Mouse (Mus musculus) brain, adult 2 months (tissue): ENCODE results near the gene Iqca.
A peak's percentile ranks its signal among the peaks of the same experiment; 100 is the strongest.

Source experiments
- DNase-seq: peaks from one replicate; pipeline ENCODE4 v3.0.0; 2011; ENCODE audit warnings: low read depth, low spot score

Iqca gene

GRCm38 (mm10) chr1:90132402-90132801 is 20.8 kb downstream of the Iqca start:
- DNase-seq = no peak

GRCm38 (mm10) chr1:90131982-90132381 is 21.2 kb downstream of the Iqca start:
- DNase-seq = no peak

GRCm38 (mm10) chr1:90124561-90124960 is 28.6 kb downstream of the Iqca start:
- no peak for DNase-seq

- DNase-seq = peak; percentile 27
These were observed 32.5 kb downstream of the Iqca start for GRCm38 (mm10) chr1:90120706-90121105.

GRCm38 (mm10) chr1:90119214-90119613 is 34.0 kb downstream of the Iqca start:
- no peak for DNase-seq

GRCm38 (mm10) chr1:90117207-90117606 is 36.0 kb downstream of the Iqca start:
- no peak for DNase-seq

- DNase-seq = no peak
These were observed 38.6 kb downstream of the Iqca start for GRCm38 (mm10) chr1:90114586-90114985.

GRCm38 (mm10) chr1:90113655-90114244 is 39.5 kb downstream of the Iqca start:
- DNase-seq = peak; percentile 19

- no peak for DNase-seq
These were observed 40.5 kb downstream of the Iqca start for GRCm38 (mm10) chr1:90112669-90113068.

- DNase-seq = peak; percentile 16
These were observed 41.9 kb downstream of the Iqca start for GRCm38 (mm10) chr1:90111198-90111839.

- DNase-seq = no peak
These were observed 49.2 kb downstream of the Iqca start for GRCm38 (mm10) chr1:90103896-90104487.

GRCm38 (mm10) chr1:90100360-90101232 is 52.6 kb downstream of the Iqca start:
- DNase-seq = no peak

- no peak for DNase-seq
These were observed 60.2 kb downstream of the Iqca start for GRCm38 (mm10) chr1:90092816-90093493.

GRCm38 (mm10) chr1:90088192-90088990 is 64.8 kb downstream of the Iqca start:
- no peak for DNase-seq

- DNase-seq = no peak
These were observed 66.7 kb downstream of the Iqca start for GRCm38 (mm10) chr1:90086461-90086860.

- peak; percentile 18 for DNase-seq
These were observed 67.6 kb downstream of the Iqca start for GRCm38 (mm10) chr1:90085526-90086157.

GRCm38 (mm10) chr1:90076291-90076690 is 76.9 kb downstream of the Iqca start:
- peak; percentile 8 for DNase-seq

GRCm38 (mm10) chr1:90074779-90075178 is 78.4 kb downstream of the Iqca start:
- no peak for DNase-seq

GRCm38 (mm10) chr1:90071812-90072580 is 81.2 kb downstream of the Iqca start:
- peak; percentile 23 for DNase-seq
